Mouse (Mus musculus) ES-Bruce4 (cell line): ENCODE measurements around the gene Cntn4.

Experiments used
- CTCF ChIP-seq: IDR thresholded peaks from one replicate; pipeline ENCODE4 v1.8.1; 2011; ENCODE audit warnings: low read depth, low read length
- POLR2A ChIP-seq: IDR thresholded peaks from one replicate; pipeline ENCODE4 v1.8.1; 2011; ENCODE audit warnings: low read length; ENCODE audit not compliant: insufficient read depth

- no peak for TF ChIP-seq CTCF
- no peak for TF ChIP-seq POLR2A
These were observed 652.2 kb downstream of the Cntn4 start for GRCm38 (mm10) chr6:106329636-106330035.
